Mouse (Mus musculus): Measurements from ENCODE around the gene Zfp787.
"Not testable (repeated sequence)": the region's sequence is repeated elsewhere in the genome, so short reads cannot be mapped to it uniquely, and the experiment has no call there.

Zfp787 gene

DNA sequence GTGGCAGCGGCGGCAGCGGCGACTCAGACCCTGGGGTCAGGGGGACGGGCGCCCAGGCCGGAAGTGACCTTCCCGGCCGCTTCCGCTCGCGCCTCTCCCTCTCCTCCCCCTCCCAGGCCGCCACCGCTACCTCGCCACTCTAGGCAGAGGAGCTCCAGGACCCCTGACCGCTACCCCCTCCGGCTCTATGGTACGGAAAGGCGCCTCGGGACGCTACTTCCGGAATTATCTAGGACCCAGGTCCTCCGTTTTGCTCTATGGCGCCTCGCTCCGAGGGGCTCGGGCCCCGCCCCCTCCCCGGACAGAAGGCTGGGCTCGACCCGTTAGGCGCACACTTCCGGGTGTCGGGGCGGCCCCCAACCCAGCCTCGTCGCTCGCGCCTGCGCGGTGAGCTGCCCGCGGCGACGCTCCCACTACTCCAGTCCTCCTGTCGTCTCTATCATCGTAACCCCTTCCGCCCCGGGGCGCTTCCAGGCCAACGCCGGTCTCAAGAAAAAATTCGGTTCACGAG, at the start of gene Zfp787:
Zfp787 (minus strand) TSS at position 97 of the 511 bp plus-strand sequence.
- peak; percentile 97 for DNase-seq

DNA sequence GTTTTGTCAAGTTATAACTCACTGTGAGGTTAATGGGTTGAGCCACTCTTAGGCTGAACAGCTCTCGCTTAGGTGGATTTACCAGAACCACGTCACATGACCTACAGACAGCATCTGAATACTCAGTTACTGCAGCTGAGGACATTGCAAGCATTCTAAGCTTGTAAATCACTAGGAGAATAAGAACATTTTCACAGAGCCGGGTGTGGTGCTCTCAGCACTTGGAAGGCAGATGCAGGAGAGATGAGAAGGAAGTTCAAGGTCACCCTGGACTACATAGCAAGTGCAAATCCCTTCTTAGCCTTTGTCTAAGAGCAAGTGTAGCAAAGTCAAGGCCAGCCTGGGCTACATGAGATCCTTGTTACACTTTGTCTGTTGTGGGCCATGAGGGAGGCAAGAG, 48.4 kb upstream of the Zfp787 start:
- DNase-seq = no peak

- no peak for DNase-seq
Measured at GRCm38 (mm10) chr7:6196790-6197189, 41.0 kb upstream of the Zfp787 start, which contains the start of gene Galp. Gene Galp, plus strand, starts transcription at chr7:6197090.

DNA sequence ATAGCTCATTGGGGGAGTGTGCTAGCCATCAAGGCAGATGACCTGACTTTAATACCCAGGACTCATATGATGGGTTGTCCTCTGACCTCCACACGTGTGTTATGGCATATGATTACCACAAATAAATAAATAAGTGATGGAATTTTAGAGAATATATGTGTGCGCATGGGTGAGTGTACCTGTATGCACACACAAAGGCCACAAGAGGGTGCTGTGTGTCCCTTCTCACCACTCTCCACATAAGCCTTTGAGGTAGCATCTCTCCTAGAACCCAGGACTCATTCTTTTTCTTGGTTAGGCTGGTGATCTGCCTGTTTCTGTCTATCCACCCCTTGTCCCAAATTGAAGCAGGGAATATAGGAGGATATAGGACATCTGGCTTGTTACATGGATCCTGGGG, 40.0 kb upstream of the Zfp787 start:
- DNase-seq = no peak

DNA sequence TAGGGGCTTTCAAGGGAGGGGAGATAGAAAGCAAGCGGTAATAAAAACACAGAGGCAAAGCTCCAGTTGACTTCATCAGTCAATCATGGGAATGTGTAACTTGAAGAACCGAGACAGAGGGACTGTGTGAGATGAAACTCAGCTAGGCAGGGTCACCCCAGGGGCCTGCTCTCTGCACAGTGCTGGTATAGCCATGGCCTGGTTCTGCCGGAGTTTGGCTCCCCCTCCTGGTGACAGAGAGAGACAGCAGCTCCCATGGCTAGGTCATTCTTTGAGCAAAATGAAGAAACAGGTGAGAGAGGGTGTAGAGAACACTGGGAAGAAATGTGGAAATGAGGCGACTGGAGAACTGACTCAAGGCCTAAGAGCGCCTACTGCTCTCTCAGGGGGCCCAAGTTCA, 38.3 kb upstream of the Zfp787 start:
- DNase-seq = peak; percentile 65

GRCm38 (mm10) chr7:6191376-6191775, 35.6 kb upstream of the Zfp787 start:
- DNase-seq = peak; percentile 80

DNA sequence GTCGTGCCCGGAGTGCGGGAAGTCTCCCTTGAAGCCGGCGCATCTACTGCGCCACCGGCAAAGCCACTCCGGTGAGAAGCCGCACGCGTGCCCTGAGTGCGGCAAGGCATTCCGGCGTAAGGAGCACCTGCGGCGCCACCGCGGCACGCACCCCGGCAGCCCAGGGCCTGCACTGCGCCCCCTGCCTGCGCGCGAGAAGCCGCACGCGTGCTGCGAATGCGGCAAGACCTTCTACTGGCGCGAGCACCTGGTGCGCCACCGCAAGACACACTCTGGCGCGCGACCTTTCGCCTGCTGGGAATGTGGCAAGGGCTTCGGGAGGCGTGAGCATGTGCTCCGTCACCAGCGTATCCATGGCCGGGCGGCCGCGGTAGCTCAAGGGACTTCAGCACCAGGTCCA, 33.7 kb upstream of the Zfp787 start:
- no peak for DNase-seq

DNA sequence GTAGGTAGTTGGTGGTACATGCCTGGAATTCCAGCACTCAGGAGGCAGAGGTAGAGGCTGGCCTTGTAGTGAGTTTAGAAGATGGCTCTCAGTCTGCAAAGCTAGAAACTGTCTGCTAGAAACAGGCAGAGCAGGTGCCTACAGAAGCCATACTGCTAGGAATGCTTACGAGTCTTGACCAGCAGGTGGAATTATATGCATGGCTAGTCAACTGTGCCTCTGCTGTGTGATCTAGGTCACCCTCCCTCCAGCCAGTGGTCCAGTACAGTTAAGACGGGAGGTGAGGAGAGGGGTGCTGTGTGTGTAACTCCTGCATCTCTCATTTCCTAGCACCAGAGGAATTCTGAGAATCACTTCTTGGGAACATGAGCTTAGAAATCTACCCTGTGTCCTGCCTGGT, 31.0 kb upstream of the Zfp787 start:
- no peak for DNase-seq

- DNase-seq = no peak
Measured at GRCm38 (mm10) chr7:6186176-6186575, 30.4 kb upstream of the Zfp787 start.

- DNase-seq = no peak
Measured at GRCm38 (mm10) chr7:6185391-6185790, 29.6 kb upstream of the Zfp787 start.

DNA sequence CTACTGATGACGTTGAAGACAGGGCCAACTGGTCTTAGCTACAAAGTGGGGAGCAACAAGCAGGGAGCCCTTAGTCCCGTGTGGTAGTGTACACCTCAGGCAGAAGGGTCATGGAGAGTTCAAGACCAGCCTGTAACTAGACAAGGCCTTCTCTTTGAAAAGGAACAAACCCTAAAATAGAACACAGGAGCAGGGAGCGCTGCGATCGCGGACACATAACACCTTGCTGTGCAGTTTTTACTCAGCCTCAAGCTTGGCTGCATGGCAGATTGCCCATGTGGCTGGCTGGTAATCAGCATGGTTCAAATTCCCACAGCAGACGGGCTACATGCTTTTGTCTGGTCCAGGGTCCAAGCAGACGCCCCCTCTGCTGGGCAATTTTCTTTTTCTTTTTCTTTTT, 28.7 kb upstream of the Zfp787 start:
- no peak for DNase-seq

- no peak for DNase-seq
Measured at GRCm38 (mm10) chr7:6183802-6184201, 28.0 kb upstream of the Zfp787 start.

DNA sequence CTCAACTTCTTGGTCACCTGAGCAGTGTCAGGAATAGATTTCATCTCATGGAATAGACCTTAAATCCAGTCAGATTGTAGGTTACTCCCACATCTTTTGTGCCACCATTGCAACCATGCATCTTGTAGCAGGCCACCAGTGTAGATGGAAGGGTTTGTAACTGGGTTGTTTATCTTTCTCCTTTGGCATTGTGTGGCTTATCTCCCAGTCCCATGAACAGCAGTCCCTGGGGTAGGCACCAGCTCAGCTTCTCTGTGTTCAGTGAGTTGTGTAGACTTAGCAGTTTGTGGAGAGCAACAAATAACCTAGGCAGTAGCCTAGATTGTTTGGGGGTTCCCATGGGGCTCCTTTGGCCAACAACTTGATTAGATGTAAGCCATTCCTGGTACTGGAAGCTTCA, 27.1 kb upstream of the Zfp787 start:
- no peak for DNase-seq

DNA sequence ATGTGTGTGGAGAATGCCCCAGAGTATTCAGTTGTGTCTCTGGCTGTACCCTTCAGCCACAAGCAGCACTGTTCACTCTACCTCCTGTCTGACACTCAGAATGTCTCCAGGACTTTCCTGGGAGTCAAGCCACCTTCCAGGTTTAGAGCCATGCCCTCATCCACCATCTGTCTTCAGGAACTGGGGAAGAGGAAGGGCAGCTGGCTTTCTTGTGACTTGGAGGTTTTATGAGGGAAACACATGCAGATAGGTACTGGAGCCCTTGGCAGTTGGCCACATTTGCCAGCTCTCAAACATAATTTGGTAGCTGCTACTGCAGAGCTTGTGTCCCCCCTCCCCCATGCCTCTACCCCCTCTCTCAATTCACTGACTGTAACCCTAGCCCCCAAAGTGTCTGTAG, 23.2 kb upstream of the Zfp787 start:
- DNase-seq = no peak

- not testable (repeated sequence) for DNase-seq
Measured at GRCm38 (mm10) chr7:6174365-6174987, 18.7 kb upstream of the Zfp787 start.

DNA sequence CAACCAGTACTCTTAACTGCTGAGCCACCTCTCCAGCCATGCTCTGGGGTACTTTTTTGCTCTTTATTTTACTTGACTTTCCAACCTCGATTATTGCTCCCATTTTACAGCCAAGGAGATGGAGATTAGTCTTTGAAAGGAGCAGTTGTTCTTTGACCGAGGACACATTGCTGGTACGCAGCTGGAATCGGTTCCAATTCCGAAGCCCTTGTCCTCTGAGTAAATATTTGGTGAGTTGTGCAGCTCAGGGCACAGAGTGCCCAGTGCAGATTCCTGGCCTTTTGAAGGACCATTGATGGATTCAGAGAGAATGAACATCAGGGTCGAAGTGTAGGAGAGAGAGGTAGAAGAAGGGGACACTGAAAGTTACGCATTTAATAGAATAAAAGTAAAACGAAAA, 18.1 kb upstream of the Zfp787 start:
- no peak for DNase-seq

DNA sequence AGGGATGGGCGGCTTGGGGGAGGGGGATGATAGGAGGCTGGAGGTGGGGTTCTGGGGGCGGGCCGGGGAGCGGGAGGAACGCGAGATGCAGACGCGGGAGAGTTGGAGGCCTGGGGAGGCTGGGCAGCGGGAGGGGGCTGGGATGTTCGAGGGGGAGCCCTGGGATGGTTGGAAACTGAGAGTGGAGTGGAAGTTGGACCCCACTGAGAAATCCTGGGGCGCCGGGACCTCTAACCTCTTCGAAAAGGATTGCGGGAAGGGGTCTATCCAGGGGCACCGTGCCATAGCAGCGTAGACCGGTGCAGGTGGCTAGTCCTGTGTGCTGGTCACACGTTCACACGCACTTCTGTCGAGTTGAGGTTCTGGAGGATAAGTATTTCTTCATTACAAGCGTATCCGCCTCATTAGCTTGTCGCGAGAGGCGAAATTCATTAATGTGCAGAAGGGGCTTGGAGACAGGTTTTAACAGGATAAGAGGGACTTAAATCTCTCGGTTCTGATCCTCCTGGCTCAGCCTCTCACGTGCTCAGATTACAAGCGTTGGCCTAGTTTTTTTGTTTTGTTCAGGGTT, 17.0 kb upstream of the Zfp787 start:
- DNase-seq = no peak

- peak; percentile 100 for DNase-seq
Measured at GRCm38 (mm10) chr7:6172006-6172649, 16.3 kb upstream of the Zfp787 start, which contains the start of gene Zfp444. Gene Zfp444, plus strand, starts transcription at chr7:6172226.

GRCm38 (mm10) chr7:6171444-6172005, 15.7 kb upstream of the Zfp787 start:
- peak; percentile 70 for DNase-seq

DNA sequence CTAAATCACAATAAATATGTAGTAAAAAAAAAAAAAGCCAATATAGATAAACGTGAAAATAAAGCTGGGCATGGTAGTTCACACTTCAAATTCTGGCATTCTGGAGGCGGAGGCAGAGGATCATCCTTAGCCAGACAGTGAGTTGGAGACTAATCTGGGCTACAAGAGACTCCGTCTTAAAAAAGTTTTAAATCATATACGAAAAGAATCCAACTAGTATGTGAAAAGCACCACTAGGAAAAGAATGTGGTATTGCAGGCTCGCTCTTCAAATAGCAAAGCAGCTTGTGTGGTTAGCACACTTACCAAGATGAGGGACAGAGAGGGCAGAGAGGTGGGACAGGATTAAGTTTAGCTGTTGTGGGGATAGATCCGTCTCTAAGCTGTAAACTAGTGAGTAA, 15.1 kb upstream of the Zfp787 start:
- no peak for DNase-seq

- DNase-seq = no peak
Measured at GRCm38 (mm10) chr7:6170391-6170790, 14.6 kb upstream of the Zfp787 start.

GRCm38 (mm10) chr7:6169403-6169802, 13.6 kb upstream of the Zfp787 start:
- DNase-seq = no peak

DNA sequence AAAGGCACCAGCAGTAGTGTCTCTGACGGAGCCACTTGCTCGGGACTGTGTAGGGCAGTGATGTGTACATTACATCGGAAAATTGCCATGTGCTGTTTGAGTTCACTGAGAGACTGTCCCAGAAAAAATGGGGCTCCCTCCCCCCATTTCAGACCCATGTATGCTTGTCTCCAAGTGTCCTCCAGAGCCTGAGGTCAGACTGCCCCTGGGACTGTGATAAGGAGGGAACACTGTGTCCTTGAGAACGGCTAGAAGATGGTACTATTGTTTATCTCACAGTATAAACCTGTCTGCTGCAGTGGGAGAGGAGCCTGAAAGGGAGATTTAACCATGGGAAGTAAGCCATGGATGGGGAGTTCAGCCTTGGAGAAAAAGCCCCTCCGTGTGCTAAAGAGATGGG, 8.9 kb upstream of the Zfp787 start:
- no peak for DNase-seq

DNA sequence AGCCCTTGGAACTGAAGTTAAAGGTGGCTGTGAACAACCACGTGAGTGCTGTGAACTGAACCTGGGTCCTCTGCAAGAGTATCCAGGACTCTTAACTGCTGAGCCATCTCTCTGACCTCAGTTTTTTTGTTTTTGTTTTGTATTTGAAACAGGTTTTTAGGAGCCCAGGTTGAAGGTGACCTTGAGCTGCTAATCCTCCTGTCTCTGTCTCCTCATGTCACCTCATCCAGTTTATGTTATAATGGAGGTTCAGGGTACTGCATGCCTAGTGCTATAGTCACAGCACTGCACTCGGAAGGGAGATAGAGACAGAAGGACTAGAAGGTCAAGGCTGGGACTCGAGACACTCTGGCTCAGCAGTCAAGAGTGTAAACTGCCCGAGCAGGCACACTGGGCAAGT, 6.4 kb upstream of the Zfp787 start:
- DNase-seq = no peak

Measured in right cerebral cortex, postnatal 4 days (tissue).